Mouse (Mus musculus): ENCODE data around the gene Nek6. TPM values are rescaled to one million over a fixed set of nuclear protein-coding genes. Genes with fewer than 3 reads are reported as not detected.

Gene Nek6
- polyA plus RNA-seq, 1 experiment from 2014 or later: 87.4 TPM

DNA sequence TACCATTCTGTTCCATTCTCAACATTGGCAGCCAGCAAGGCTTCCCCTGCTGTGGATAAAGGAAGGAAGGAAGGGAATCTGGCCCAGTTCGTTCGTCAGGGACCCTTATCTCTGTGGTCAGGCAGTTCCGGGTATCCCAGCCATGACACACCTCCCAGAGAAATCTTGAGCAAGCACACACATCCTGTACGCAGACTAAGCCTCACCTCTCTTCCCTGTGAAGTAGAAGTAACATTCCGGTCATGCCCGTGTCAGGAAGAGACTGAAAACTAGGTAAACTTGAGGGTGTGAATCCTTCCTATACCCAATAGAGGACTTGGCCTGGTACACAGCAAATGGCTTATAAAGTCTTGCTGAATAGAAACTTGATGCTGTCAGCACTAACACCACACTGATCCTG lies 21.9 kb downstream of the Nek6 start:
- Histone ChIP-seq H3K9me3 (replicated peaks) (no peaks in the 10 kb centered on the region), H3K4me1 (peaks cover 75% of the 10 kb centered on the region)
- WGBS: 67% methylated on average over 6 of the region's 6 CpGs

DNA sequence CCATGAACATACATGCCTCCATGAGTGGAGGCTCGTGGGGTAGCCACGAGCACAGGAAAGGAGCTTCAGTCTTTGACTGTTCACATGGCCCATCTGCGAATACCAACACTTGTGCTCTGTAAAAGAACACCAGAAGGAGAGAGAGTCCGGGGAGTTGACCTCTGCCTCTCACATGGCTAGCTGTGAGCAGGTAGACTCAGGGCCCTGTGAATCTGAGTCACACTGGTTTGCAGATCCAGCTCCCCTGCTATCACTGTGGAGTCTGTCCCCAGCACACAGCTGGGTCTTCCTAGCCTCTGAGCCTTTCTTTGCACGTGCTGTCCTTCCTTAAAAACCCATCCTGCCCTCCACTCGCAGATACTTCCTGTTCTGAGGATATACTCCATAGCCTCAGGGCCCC lies 22.3 kb downstream of the Nek6 start:
- no peaks in the 10 kb centered on the region for H3K27me3 ChIP-seq (ENCODE audit: low read depth, poor library complexity, severe bottlenecking)
- H3K9me3 ChIP-seq (replicated peaks): no peaks in the 10 kb centered on the region
- 69% methylated on average over 6 of the region's 6 CpGs for WGBS
- H3K36me3 ChIP-seq: no peaks in the 10 kb centered on the region
- no peak for DNase-seq (ENCODE audit: low spot score)
- peaks cover 75% of the 10 kb centered on the region for H3K4me1 ChIP-seq
- H3K4me3 ChIP-seq: no peak overlapping the region
- H3K27ac ChIP-seq (replicated peaks): peak overlapping the region; percentile 19

More for the DNA sequence above, 21.9 kb downstream of the Nek6 start:
- peak overlapping the region; percentile 19; the same call in 1 of the 2 replicates for H3K27ac ChIP-seq (replicated peaks)
- DNase-seq (ENCODE audit: low spot score): no peak
- no peak overlapping the region for H3K4me3 ChIP-seq
- no peaks in the 10 kb centered on the region for H3K36me3 ChIP-seq
- no peaks in the 10 kb centered on the region for H3K27me3 ChIP-seq (ENCODE audit: low read depth, poor library complexity, severe bottlenecking)

DNA sequence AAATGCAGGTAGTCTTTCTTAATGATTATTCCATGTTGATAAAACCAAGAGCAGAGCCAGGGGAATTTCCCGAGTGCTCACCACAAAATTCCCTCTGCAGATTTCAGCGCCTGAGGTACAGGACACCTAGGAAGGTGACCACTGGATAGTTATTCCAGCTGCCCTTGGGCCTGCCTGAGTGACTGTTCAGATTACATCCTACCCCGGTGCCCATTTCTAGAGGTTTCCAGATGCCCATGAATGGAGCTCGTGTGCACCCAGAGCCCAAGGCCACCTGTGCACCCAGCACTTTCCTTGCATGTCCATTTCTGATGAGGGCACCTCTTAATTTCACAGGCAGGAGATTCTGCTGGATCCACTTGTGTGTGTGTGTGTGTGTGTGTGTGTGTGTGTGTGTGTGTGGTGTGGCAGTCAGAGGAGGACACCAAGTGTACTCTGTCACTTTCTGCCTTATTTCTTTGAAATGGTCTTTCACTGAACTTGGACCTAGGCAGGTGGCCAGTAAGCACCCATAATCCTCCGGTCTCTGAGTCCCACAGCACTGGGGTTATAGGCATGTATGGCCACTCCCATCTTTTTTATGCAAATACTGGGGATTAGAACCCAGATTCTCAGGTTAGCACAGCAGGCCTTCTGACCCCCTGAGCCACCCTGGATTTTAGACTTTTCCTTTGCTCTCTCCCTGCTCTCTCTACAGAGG lies 22.9 kb downstream of the Nek6 start:
- Histone ChIP-seq H3K4me3 (no peak overlapping the region), H3K9me3 (replicated peaks) (no peaks in the 10 kb centered on the region), H3K27ac (replicated peaks) (peak overlapping the region; percentile 59; the same call in 1 of the 2 replicates), H3K36me3 (no peaks in the 10 kb centered on the region), H3K27me3 (ENCODE audit: low read depth, poor library complexity, severe bottlenecking) (no peaks in the 10 kb centered on the region), H3K4me1 (peaks cover 71% of the 10 kb centered on the region)
- no peak for DNase-seq (ENCODE audit: low spot score)
- 83% methylated on average over 5 of the region's 5 CpGs for WGBS

DNA sequence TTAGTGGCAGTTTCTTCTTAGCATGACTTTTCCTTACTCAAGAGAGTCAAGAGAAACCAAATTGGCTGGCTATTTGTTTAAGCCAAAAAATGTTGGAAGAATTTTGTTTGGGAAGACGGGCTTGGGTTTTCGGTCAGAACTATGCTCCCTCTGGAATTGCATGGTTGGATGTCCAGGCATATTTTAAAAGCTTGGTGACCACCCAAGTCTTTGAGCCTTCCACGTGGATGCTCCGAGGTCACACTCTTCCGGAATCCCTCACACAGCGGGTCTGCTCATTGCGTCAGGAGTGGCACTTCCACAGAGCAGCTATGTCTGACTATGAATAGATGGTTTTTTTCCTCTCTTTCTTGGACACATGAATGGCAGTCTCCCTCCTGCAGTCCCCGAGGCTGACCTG lies 23.6 kb downstream of the Nek6 start:
- peak overlapping the region; percentile 59 for H3K27ac ChIP-seq (replicated peaks)
- no peak overlapping the region for H3K4me3 ChIP-seq
- peaks cover 71% of the 10 kb centered on the region for H3K4me1 ChIP-seq
- H3K27me3 ChIP-seq (ENCODE audit: low read depth, poor library complexity, severe bottlenecking): no peaks in the 10 kb centered on the region
- 62% methylated on average over 8 of the region's 8 CpGs for WGBS
- DNase-seq (ENCODE audit: low spot score): no peak
- H3K36me3 ChIP-seq: no peaks in the 10 kb centered on the region
- H3K9me3 ChIP-seq (replicated peaks): no peaks in the 10 kb centered on the region

- WGBS: 75% methylated on average over 14 of the region's 14 CpGs
Observed at GRCm38 (mm10) chr2:38535521-38536220, 24.2 kb downstream of the Nek6 start.

GRCm38 (mm10) chr2:38536331-38536731 lies 24.9 kb downstream of the Nek6 start:
- Histone ChIP-seq H3K27ac (replicated peaks) (peak overlapping the region; percentile 63; the same call in 1 of the 2 replicates), H3K9me3 (replicated peaks) (no peaks in the 10 kb centered on the region), H3K4me3 (no peak overlapping the region), H3K36me3 (no peaks in the 10 kb centered on the region), H3K4me1 (peaks cover 71% of the 10 kb centered on the region), H3K27me3 (ENCODE audit: low read depth, poor library complexity, severe bottlenecking) (no peaks in the 10 kb centered on the region)
- DNase-seq (ENCODE audit: low spot score): no peak
- 84% methylated on average over 8 of the region's 8 CpGs for WGBS

More at GRCm38 (mm10) chr2:38535521-38536220, 24.2 kb downstream of the Nek6 start:
- Histone ChIP-seq H3K27me3 (ENCODE audit: low read depth, poor library complexity, severe bottlenecking) (no peaks in the 10 kb centered on the region), H3K9me3 (replicated peaks) (no peaks in the 10 kb centered on the region), H3K4me3 (no peak overlapping the region), H3K4me1 (peaks cover 71% of the 10 kb centered on the region), H3K27ac (replicated peaks) (peak overlapping the region; percentile 59), H3K36me3 (no peaks in the 10 kb centered on the region)
- DNase-seq (ENCODE audit: low spot score): no peak

- Histone ChIP-seq H3K27me3 (ENCODE audit: low read depth, poor library complexity, severe bottlenecking) (no peaks in the 10 kb centered on the region), H3K4me3 (no peak overlapping the region), H3K27ac (replicated peaks) (peak overlapping the region; percentile 60), H3K9me3 (replicated peaks) (no peaks in the 10 kb centered on the region), H3K4me1 (peaks cover 71% of the 10 kb centered on the region), H3K36me3 (no peaks in the 10 kb centered on the region)
- WGBS: 90% methylated on average over 9 of the region's 9 CpGs
- DNase-seq (ENCODE audit: low spot score): no peak
Observed at GRCm38 (mm10) chr2:38539677-38540076, 28.2 kb downstream of the Nek6 start.

DNA sequence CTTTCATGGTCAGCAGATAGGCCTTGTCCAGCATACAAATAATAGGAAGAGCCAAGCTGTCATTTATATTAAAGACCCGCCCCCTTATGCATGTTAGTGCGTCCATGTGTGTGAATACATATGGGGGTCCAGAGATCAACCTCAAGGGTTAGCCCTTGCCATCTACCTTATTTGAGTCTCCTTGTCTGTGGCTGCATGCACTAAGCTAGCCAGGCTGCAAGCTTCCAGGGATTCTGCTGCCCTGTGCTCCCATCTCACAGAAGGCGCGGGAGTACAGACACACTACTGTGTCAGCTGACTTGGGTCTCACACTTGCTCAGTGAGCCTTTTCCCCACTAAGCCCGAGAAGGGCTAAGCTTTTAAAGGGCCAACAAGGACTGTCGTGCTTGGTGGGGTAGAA lies 29.2 kb downstream of the Nek6 start:
- Histone ChIP-seq H3K27me3 (ENCODE audit: low read depth, poor library complexity, severe bottlenecking) (no peaks in the 10 kb centered on the region), H3K9me3 (replicated peaks) (no peaks in the 10 kb centered on the region), H3K27ac (replicated peaks) (peak overlapping the region; percentile 60), H3K4me1 (peaks cover 67% of the 10 kb centered on the region), H3K36me3 (no peaks in the 10 kb centered on the region), H3K4me3 (no peak overlapping the region)
- 80% methylated on average over 6 of the region's 6 CpGs for WGBS
- no peak for DNase-seq (ENCODE audit: low spot score)

DNA sequence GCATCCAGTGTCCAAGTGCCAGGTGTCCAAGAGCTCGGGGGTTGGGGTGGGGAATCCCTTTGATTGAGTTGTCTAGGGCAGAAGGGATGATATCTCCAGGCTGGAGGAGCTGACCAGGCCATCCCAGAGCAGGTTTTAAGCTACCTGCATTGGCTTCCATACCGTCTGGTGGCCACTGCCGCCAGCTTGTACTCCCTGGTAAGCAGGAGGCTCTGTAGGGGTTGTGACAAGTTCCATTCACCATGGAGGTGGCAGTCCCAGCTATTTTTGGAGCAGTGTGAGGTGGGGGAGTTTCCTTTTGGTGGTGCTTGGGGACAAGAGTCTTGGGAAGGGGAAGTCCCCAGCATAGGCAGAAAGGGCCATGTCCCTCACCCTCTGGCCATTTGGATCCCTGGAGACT lies 29.7 kb downstream of the Nek6 start:
- H3K9me3 ChIP-seq (replicated peaks): no peaks in the 10 kb centered on the region
- DNase-seq (ENCODE audit: low spot score): no peak
- H3K27me3 ChIP-seq (ENCODE audit: low read depth, poor library complexity, severe bottlenecking): no peaks in the 10 kb centered on the region
- H3K4me3 ChIP-seq: no peak overlapping the region
- H3K36me3 ChIP-seq: no peaks in the 10 kb centered on the region
- peak overlapping the region; percentile 47; the same call in 1 of the 2 replicates for H3K27ac ChIP-seq (replicated peaks)
- peaks cover 67% of the 10 kb centered on the region for H3K4me1 ChIP-seq
- WGBS: 79% methylated on average over 3 of the region's 3 CpGs

DNA sequence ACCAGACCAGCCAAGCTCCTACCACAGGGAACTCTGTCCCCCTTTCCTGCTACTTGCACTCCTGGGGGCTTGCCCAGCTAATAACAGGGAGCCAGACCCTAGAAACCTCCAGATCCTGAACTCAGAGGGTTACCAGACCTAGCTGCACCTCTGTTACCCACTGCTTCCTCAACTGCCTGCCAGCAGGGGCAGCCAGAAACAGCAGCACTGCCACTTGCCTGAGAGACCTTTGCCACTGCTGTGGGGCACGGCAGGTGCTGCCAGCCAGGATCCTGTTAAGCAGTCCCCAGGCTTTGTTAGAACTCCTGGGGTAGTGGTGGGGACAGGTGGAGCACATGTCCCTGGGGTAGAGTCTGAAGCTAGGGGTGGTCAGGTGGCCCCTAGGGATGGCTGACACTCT lies 30.1 kb downstream of the Nek6 start:
- peak overlapping the region; percentile 47; the same call in 1 of the 2 replicates for H3K27ac ChIP-seq (replicated peaks)
- no peaks in the 10 kb centered on the region for H3K9me3 ChIP-seq (replicated peaks)
- H3K36me3 ChIP-seq: no peaks in the 10 kb centered on the region
- 77% methylated on average over 1 of the region's 1 CpGs for WGBS
- peaks cover 67% of the 10 kb centered on the region for H3K4me1 ChIP-seq
- H3K4me3 ChIP-seq: no peak overlapping the region
- no peaks in the 10 kb centered on the region for H3K27me3 ChIP-seq (ENCODE audit: low read depth, poor library complexity, severe bottlenecking)
- no peak for DNase-seq (ENCODE audit: low spot score)

DNA sequence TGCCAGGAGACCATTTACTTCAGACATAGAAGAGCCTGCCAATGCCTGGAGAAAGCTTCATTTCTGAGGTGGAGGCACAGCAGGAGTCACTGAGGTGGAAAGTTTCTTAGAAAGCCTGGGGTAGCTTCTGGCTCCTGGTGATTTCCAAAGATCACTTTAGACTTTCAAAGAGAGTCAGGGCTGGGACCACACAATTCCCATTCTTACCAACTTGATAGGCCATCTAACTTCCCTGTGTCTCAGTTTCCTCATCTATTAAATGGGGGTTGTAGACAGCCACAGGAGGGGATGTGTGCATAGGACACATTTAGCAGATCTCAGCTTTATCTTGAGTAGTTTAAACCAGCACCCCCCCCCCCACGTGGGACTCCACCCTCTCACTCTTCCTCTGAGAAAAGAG lies 30.9 kb downstream of the Nek6 start:
- Histone ChIP-seq H3K4me1 (peaks cover 69% of the 10 kb centered on the region), H3K36me3 (no peaks in the 10 kb centered on the region), H3K27me3 (ENCODE audit: low read depth, poor library complexity, severe bottlenecking) (no peaks in the 10 kb centered on the region), H3K27ac (replicated peaks) (no peak overlapping the region; the same call in 1 of the 2 replicates), H3K9me3 (replicated peaks) (no peaks in the 10 kb centered on the region), H3K4me3 (no peak overlapping the region)
- 66% methylated on average over 1 of the region's 1 CpGs for WGBS
- DNase-seq (ENCODE audit: low spot score): no peak

DNA sequence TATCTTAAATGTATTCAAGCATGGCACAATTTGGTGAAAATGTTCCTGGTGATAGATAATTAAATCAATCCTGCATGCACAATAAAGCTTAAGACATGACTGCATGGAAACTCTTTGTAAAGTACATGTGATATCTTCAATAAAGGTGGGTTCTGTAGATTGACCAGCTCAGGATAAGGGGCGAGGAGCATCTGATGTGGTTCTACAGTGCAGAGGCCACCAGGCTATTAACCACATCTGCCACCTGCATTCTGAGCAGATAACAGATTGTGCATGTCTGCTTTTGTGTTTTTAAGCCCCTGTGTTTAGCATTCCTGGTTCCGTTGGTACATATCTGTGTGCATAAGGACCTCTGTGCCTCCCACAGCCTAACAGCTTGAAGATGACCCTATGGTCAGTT lies 31.7 kb downstream of the Nek6 start:
- no peak for DNase-seq (ENCODE audit: low spot score)
- no peaks in the 10 kb centered on the region for H3K9me3 ChIP-seq (replicated peaks)
- peaks cover 70% of the 10 kb centered on the region for H3K4me1 ChIP-seq
- WGBS: 86% methylated on average over 2 of the region's 2 CpGs
- no peaks in the 10 kb centered on the region for H3K27me3 ChIP-seq (ENCODE audit: low read depth, poor library complexity, severe bottlenecking)
- H3K27ac ChIP-seq (replicated peaks): no peak overlapping the region
- no peaks in the 10 kb centered on the region for H3K36me3 ChIP-seq
- H3K4me3 ChIP-seq: no peak overlapping the region

- no peak for DNase-seq (ENCODE audit: low spot score)
- Histone ChIP-seq H3K36me3 (no peaks in the 10 kb centered on the region), H3K4me1 (peaks cover 78% of the 10 kb centered on the region), H3K27ac (replicated peaks) (peak overlapping the region; percentile 19; the same call in 1 of the 2 replicates), H3K27me3 (ENCODE audit: low read depth, poor library complexity, severe bottlenecking) (no peaks in the 10 kb centered on the region), H3K4me3 (no peak overlapping the region), H3K9me3 (replicated peaks) (no peaks in the 10 kb centered on the region)
Observed at GRCm38 (mm10) chr2:38544341-38544740, 32.9 kb downstream of the Nek6 start.

All from midbrain, embryonic 10.5 days (tissue).